Mouse (Mus musculus): ENCODE measurements around the gene Gm10188. TPM values are rescaled to one million over a fixed set of nuclear protein-coding genes. Genes with fewer than 3 reads are reported as not detected.

Gene Gm10188
- polyA plus RNA-seq, 1 experiment, result not detected

- no peak for DNase-seq (ENCODE audit: low read depth, low spot score)
- WGBS, result 89% methylated on average over 16 of the region's 16 CpGs
Measured at GRCm38 (mm10) chr1:132198401-132199071, 31.0 kb downstream of the Gm10188 start.

- DNase-seq (ENCODE audit: low read depth, low spot score), result no peak
- 43% methylated on average over 9 of the region's 9 CpGs for WGBS
Measured at GRCm38 (mm10) chr1:132197666-132198065, 31.9 kb downstream of the Gm10188 start.

- DNase-seq (ENCODE audit: low read depth, low spot score), result no peak
Measured at GRCm38 (mm10) chr1:132196337-132196736, 33.2 kb downstream of the Gm10188 start.

GRCm38 (mm10) chr1:132195681-132196080, 33.9 kb downstream of the Gm10188 start:
- DNase-seq (ENCODE audit: low read depth, low spot score), result no peak
- WGBS, result 61% methylated on average over 5 of the region's 5 CpGs

More at GRCm38 (mm10) chr1:132196337-132196736, 33.2 kb downstream of the Gm10188 start:
- WGBS, result 58% methylated on average over 7 of the region's 7 CpGs

GRCm38 (mm10) chr1:132195100-132195499, 34.5 kb downstream of the Gm10188 start:
- 52% methylated on average over 9 of the region's 9 CpGs for WGBS
- no peak for DNase-seq (ENCODE audit: low read depth, low spot score)

GRCm38 (mm10) chr1:132194624-132195023, 34.9 kb downstream of the Gm10188 start:
- 43% methylated on average over 3 of the region's 3 CpGs for WGBS
- no peak for DNase-seq (ENCODE audit: low read depth, low spot score)

GRCm38 (mm10) chr1:132193806-132194205, 35.8 kb downstream of the Gm10188 start:
- no peak for DNase-seq (ENCODE audit: low read depth, low spot score)
- WGBS, result 74% methylated on average over 3 of the region's 3 CpGs

GRCm38 (mm10) chr1:132191786-132192680, 37.5 kb downstream of the Gm10188 start:
- DNase-seq (ENCODE audit: low read depth, low spot score), result no peak
- WGBS, result 24% methylated on average over 16 of the region's 16 CpGs

GRCm38 (mm10) chr1:132191093-132191785, 38.3 kb downstream of the Gm10188 start, which contains the start of the genes Lemd1 and AC124108.1:
Gene Lemd1, plus strand, starts transcription at chr1:132191431.
Gene AC124108.1, plus strand, starts transcription at chr1:132191457.
- WGBS, result 3% methylated on average over 34 of the region's 34 CpGs
- DNase-seq (ENCODE audit: low read depth, low spot score), result no peak

- WGBS, result 2% methylated on average over 62 of the region's 62 CpGs
- no peak for DNase-seq (ENCODE audit: low read depth, low spot score)
Measured at GRCm38 (mm10) chr1:132190621-132191092, 38.9 kb downstream of the Gm10188 start.

- WGBS, result 2% methylated on average over 50 of the region's 50 CpGs
- DNase-seq (ENCODE audit: low read depth, low spot score), result no peak
Measured at GRCm38 (mm10) chr1:132190040-132190513, 39.5 kb downstream of the Gm10188 start.

- no peak for DNase-seq (ENCODE audit: low read depth, low spot score)
- WGBS, result 47% methylated on average over 4 of the region's 4 CpGs
Measured at GRCm38 (mm10) chr1:132189231-132189630, 40.3 kb downstream of the Gm10188 start.

GRCm38 (mm10) chr1:132188442-132189066, 41.0 kb downstream of the Gm10188 start:
- DNase-seq (ENCODE audit: low read depth, low spot score), result no peak
- 34% methylated on average over 9 of the region's 9 CpGs for WGBS

- 75% methylated on average over 4 of the region's 4 CpGs for WGBS
- DNase-seq (ENCODE audit: low read depth, low spot score), result no peak
Measured at GRCm38 (mm10) chr1:132186303-132186702, 43.3 kb downstream of the Gm10188 start.

Other genes with a start within 250 kb of the Gm10188 start
- gene Elk4, start 222.2 kb downstream of the Gm10188 start, polyA plus RNA-seq (2012; rRNA removed), result 14.3 and 17.9 TPM in 2 replicates
- 26.1 and 31.4 TPM in 2 replicates for gene Mfsd4a, start 161.7 kb downstream of the Gm10188 start, polyA plus RNA-seq (2012; rRNA removed)
- gene Cdk18, start 90.1 kb downstream of the Gm10188 start, polyA plus RNA-seq (2012; rRNA removed), result 63.6 and 113 TPM in 2 replicates
- 0.17 TPM in 1 of 2 replicates, not detected in the other for gene Lemd1, start 38.3 kb downstream of the Gm10188 start, polyA plus RNA-seq (2012; rRNA removed)
- 0.01 TPM in 1 of 2 replicates, not detected in the other for gene AC124108.1, start 38.3 kb downstream of the Gm10188 start, polyA plus RNA-seq (2012; rRNA removed)
- gene Klhdc8a, start 68.9 kb upstream of the Gm10188 start, polyA plus RNA-seq (2012; rRNA removed), result 1.1 and 1.6 TPM in 2 replicates
- gene Nuak2, start 86.4 kb upstream of the Gm10188 start, polyA plus RNA-seq (2012; rRNA removed), result 55.4 and 75.8 TPM in 2 replicates
- 2.0 and 2.9 TPM in 2 replicates for gene Tmcc2, start 161.5 kb upstream of the Gm10188 start, polyA plus RNA-seq (2012; rRNA removed)
- gene Dstyk, start 187.8 kb upstream of the Gm10188 start, polyA plus RNA-seq (2012; rRNA removed), result 2.5 and 4.0 TPM in 2 replicates
- gene Rbbp5, start 247.6 kb upstream of the Gm10188 start, polyA plus RNA-seq (2012; rRNA removed), result 16.5 and 18.2 TPM in 2 replicates